Mouse (Mus musculus) embryonic facial prominence, embryonic 11.5 days (tissue): ENCODE measurements around the gene Acot7. TPM values are rescaled to one million over a fixed set of nuclear protein-coding genes. Genes with fewer than 3 reads are reported as not detected.

Source experiments
- ATAC-seq: fragments of 200-750 bp; cut with Nextera tagmentation; replicated peaks from 2 replicates; pipeline ENCODE4 v1.8.0; 2017; ENCODE audit warnings: low read depth; ENCODE audit not compliant: insufficient number of reproducible peaks, low FRiP score, low TSS enrichment
- DNase-seq: peaks from one replicate; pipeline ENCODE4 v3.0.0-alpha.2; 2015; ENCODE audit warnings: low spot score
- H3K27ac ChIP-seq: fragments of 300-500 bp; sonication (generic); replicated peaks from 2 replicates; pipeline ENCODE4 v1.5.1; 2014; ENCODE audit warnings: mild to moderate bottlenecking, low read depth, low read length, control low read depth
- H3K27me3 ChIP-seq: fragments of 300-500 bp; sonication (generic); 2 replicates; pipeline ENCODE4 v1.6.1; 2014; ENCODE audit warnings: mild to moderate bottlenecking, low read length, moderate library complexity, mixed read lengths; ENCODE audit not compliant: control insufficient read depth, insufficient read depth
- H3K36me3 ChIP-seq: fragments of 300-500 bp; sonication (generic); replicated peaks from 2 replicates; pipeline ENCODE4 v1.6.1; 2014; ENCODE audit warnings: low read depth, mild to moderate bottlenecking, low read length, moderate library complexity, mixed read lengths; ENCODE audit not compliant: control insufficient read depth, insufficient read depth
- H3K4me1 ChIP-seq: fragments of 300-500 bp; sonication (generic); 2 replicates; pipeline ENCODE4 v1.6.1; 2014; ENCODE audit warnings: low read length, mixed read lengths; ENCODE audit not compliant: control insufficient read depth, insufficient read depth
- H3K4me2 ChIP-seq: fragments of 300-500 bp; sonication (generic); 2 replicates; pipeline ENCODE4 v1.6.1; 2014; ENCODE audit warnings: low read depth, mild to moderate bottlenecking, control low read depth, low read length, moderate library complexity
- H3K4me3 ChIP-seq: fragments of 300-500 bp; sonication (generic); 2 replicates; pipeline ENCODE4 v1.5.1; 2014; ENCODE audit warnings: low read depth, low read length, control low read depth
- H3K9ac ChIP-seq: fragments of 300-500 bp; sonication (generic); replicated peaks from 2 replicates; pipeline ENCODE4 v1.6.1; 2014; ENCODE audit warnings: mild to moderate bottlenecking, control low read depth, low read length
- H3K9me3 ChIP-seq: fragments of 300-500 bp; sonication (generic); replicated peaks from 2 replicates; pipeline ENCODE4 v1.6.1; 2016; ENCODE audit warnings: mild to moderate bottlenecking, low read length, inconsistent platforms, mixed read lengths; ENCODE audit not compliant: control insufficient read depth
- WGBS: fragments of 180-500 bp; shearing (Covaris S2); extraction: QIAGEN DNeasy Blood & Tissue Kit; methylation state at CpG from one replicate; pipeline ENCODE4 v1.1.7; 2014; 5-methylcytosine and 5-hydroxymethylcytosine counted together
- polyA plus RNA-seq: library from polyadenylated mRNA; unstranded; fragments of >200 nt; fragmentation: Nextera tagmentation; extraction: Ambion mirVana; gene quantifications from 2 replicates; pipeline ENCODE4 v1.2.1, GENCODE M21; 2014

The Acot7 gene
- polyA plus RNA-seq, 1 experiment from 2014 or later = 47.5 TPM

GRCm38 (mm10) chr4:152168052-152168451 lies 9.9 kb upstream of the Acot7 start:
- DNase-seq (no peak), ATAC-seq (no peak)
- Histone ChIP-seq H3K9ac (no peak overlapping the region), H3K4me3 (no peak overlapping the region), H3K27ac (no peak overlapping the region), H3K9me3 (no peaks in the 10 kb centered on the region), H3K4me1 (no peaks in the 10 kb centered on the region), H3K27me3 (no peaks in the 10 kb centered on the region), H3K4me2 (no peak overlapping the region), H3K36me3 (no peaks in the 10 kb centered on the region)
- 68% methylated on average over 8 of the region's 8 CpGs for WGBS

- H3K4me3 ChIP-seq = no peak overlapping the region
- no peak overlapping the region for H3K9ac ChIP-seq
- H3K9me3 ChIP-seq = no peaks in the 10 kb centered on the region
- no peak overlapping the region for H3K27ac ChIP-seq
- H3K36me3 ChIP-seq = no peaks in the 10 kb centered on the region
- WGBS = 82% methylated on average over 7 of the region's 7 CpGs
- H3K4me1 ChIP-seq = no peaks in the 10 kb centered on the region
- H3K27me3 ChIP-seq = no peaks in the 10 kb centered on the region
- no peak overlapping the region for H3K4me2 ChIP-seq
- DNase-seq (no peak), ATAC-seq (no peak)
Observed at GRCm38 (mm10) chr4:152169103-152169502, 8.8 kb upstream of the Acot7 start.

GRCm38 (mm10) chr4:152170286-152170685 lies 7.6 kb upstream of the Acot7 start:
- H3K4me2 ChIP-seq = no peak overlapping the region
- no peak for DNase-seq
- no peak overlapping the region for H3K4me3 ChIP-seq
- no peak overlapping the region for H3K9ac ChIP-seq
- H3K36me3 ChIP-seq = no peaks in the 10 kb centered on the region
- ATAC-seq = no peak
- no peak overlapping the region for H3K27ac ChIP-seq
- no peaks in the 10 kb centered on the region for H3K4me1 ChIP-seq
- WGBS = 76% methylated on average over 10 of the region's 10 CpGs
- no peaks in the 10 kb centered on the region; the same call in 1 of the 2 replicates for H3K27me3 ChIP-seq
- H3K9me3 ChIP-seq = no peaks in the 10 kb centered on the region

GRCm38 (mm10) chr4:152171543-152171942 lies 6.4 kb upstream of the Acot7 start:
- H3K4me3 ChIP-seq = no peak overlapping the region
- no peaks in the 10 kb centered on the region for H3K4me1 ChIP-seq
- no peaks in the 10 kb centered on the region for H3K9me3 ChIP-seq
- DNase-seq (no peak), ATAC-seq (no peak)
- H3K4me2 ChIP-seq = no peak overlapping the region
- H3K27ac ChIP-seq = no peak overlapping the region
- no peak overlapping the region for H3K9ac ChIP-seq
- H3K36me3 ChIP-seq = no peaks in the 10 kb centered on the region
- 79% methylated on average over 6 of the region's 6 CpGs for WGBS
- H3K27me3 ChIP-seq = peaks cover under 1% of the 10 kb centered on the region; the same call in 1 of the 2 replicates

- under 1% methylated on average over 5 of the region's 5 CpGs for WGBS
- Histone ChIP-seq H3K27me3 (peaks cover 5% of the 10 kb centered on the region), H3K27ac (no peak overlapping the region), H3K36me3 (no peaks in the 10 kb centered on the region), H3K9ac (no peak overlapping the region), H3K9me3 (no peaks in the 10 kb centered on the region), H3K4me2 (no peak overlapping the region), H3K4me3 (no peak overlapping the region), H3K4me1 (peaks cover 5% of the 10 kb centered on the region; the same call in 1 of the 2 replicates)
- peak; percentile 80 for DNase-seq
- no peak for ATAC-seq
Observed at GRCm38 (mm10) chr4:152173041-152173440, 4.9 kb upstream of the Acot7 start.

GRCm38 (mm10) chr4:152173956-152174355 lies 4.0 kb upstream of the Acot7 start:
- 82% methylated on average over 9 of the region's 9 CpGs for WGBS
- H3K27me3 ChIP-seq = peaks cover 13% of the 10 kb centered on the region

GRCm38 (mm10) chr4:152176638-152177037 lies 1.3 kb upstream of the Acot7 start:
- H3K27me3 ChIP-seq = peaks cover 15% of the 10 kb centered on the region
- ATAC-seq = no peak

More at GRCm38 (mm10) chr4:152173956-152174355, 4.0 kb upstream of the Acot7 start:
- no peaks in the 10 kb centered on the region for H3K9me3 ChIP-seq
- ATAC-seq (no peak), DNase-seq (no peak)
- H3K4me1 ChIP-seq = peaks cover 5% of the 10 kb centered on the region; the same call in 1 of the 2 replicates
- no peak overlapping the region for H3K4me2 ChIP-seq
- no peak overlapping the region for H3K27ac ChIP-seq
- H3K36me3 ChIP-seq = no peaks in the 10 kb centered on the region
- H3K9ac ChIP-seq = no peak overlapping the region
- H3K4me3 ChIP-seq = no peak overlapping the region

GRCm38 (mm10) chr4:152177174-152177536 lies 779 bp upstream of the Acot7 start:
- no peak overlapping the region for H3K27ac ChIP-seq
- ATAC-seq (no peak), DNase-seq (no peak)
- H3K27me3 ChIP-seq = peaks cover 15% of the 10 kb centered on the region
- H3K9ac ChIP-seq = peak overlapping the region; percentile 88
- H3K4me3 ChIP-seq = peak overlapping the region; percentile 67
- H3K4me2 ChIP-seq = peak overlapping the region; percentile 96
- H3K36me3 ChIP-seq = no peaks in the 10 kb centered on the region
- no peaks in the 10 kb centered on the region for H3K9me3 ChIP-seq
- peaks cover 5% of the 10 kb centered on the region; the same call in 1 of the 2 replicates for H3K4me1 ChIP-seq
- 67% methylated on average over 6 of the region's 6 CpGs for WGBS

More at GRCm38 (mm10) chr4:152176638-152177037, 1.3 kb upstream of the Acot7 start:
- H3K9me3 ChIP-seq = no peaks in the 10 kb centered on the region
- H3K4me3 ChIP-seq = no peak overlapping the region
- no peak for DNase-seq
- no peaks in the 10 kb centered on the region for H3K36me3 ChIP-seq
- no peak overlapping the region for H3K9ac ChIP-seq
- peaks cover 5% of the 10 kb centered on the region; the same call in 1 of the 2 replicates for H3K4me1 ChIP-seq
- no peak overlapping the region for H3K4me2 ChIP-seq
- no peak overlapping the region for H3K27ac ChIP-seq
- 82% methylated on average over 3 of the region's 3 CpGs for WGBS
